7 mouse cellular contexts compared by ENCODE assay signal in the genomic region with DNA sequence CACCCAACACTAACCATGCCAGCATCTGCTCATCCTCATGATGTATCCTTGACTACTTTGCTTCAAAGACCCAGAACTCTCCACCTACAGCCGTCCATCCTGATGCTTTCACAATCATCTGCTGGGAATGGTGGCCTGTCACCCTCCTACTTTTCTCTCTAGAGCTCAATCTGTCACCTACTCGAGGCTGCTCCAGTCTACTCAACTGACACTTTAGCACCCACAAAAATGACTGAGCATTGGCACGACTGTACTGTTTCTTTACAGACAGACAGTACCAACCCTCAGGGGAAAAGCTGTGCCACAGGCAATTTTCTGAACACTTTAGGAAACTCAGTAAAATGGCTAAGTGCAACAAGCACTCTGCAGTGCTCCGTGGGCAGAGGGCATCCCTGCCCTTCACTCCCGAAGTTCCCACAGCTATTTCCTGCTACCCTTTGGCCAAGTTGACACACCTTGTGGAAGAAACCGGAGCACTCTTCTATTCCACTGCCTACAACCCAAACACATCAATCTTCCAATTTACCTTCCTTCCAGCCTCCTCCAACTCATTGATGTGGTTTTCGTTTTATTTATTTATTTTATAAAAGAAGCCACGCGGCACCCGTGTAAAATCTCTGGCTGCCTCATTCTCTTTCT. TPM values are rescaled to one million over a fixed set of nuclear protein-coding genes. Genes with fewer than 3 reads are reported as not detected.
DNase-seq lines count a peak whose midpoint lies in the region; ATAC-seq and TF ChIP-seq lines count a peak whose summit lies in the region.

No protein-coding gene starts in this region.

- H3K4me2 ChIP-seq in forebrain, embryonic 12.5 days, result peak overlapping the region; percentile 76
- H3K4me2 ChIP-seq in liver, embryonic 15.5 days, result peak overlapping the region; percentile 84

- no peaks in the 10 kb centered on the region for H3K27me3 ChIP-seq in forebrain, embryonic 12.5 days
- no peaks in the 10 kb centered on the region for H3K27me3 ChIP-seq in liver, embryonic 15.5 days

- no peak for ATAC-seq in forebrain, embryonic 12.5 days (ENCODE audit: low FRiP score)
- ATAC-seq in liver, embryonic 15.5 days (ENCODE audit: insufficient read depth), result 0 out of 2 replicates have a peak, but pooled peaks have one; percentile 26

- H3K4me1 ChIP-seq in forebrain, embryonic 12.5 days, result peaks cover 18% of the 10 kb centered on the region
- H3K4me1 ChIP-seq in liver, embryonic 15.5 days (replicated peaks), result peaks cover 34% of the 10 kb centered on the region

- WGBS in forebrain, embryonic 12.5 days, result 12% methylated on average over 10 of the region's 10 CpGs
- WGBS in liver, embryonic 15.5 days (ENCODE audit: insufficient replicate concordance), result 2% methylated on average over 10 of the region's 10 CpGs

- no peak for TF ChIP-seq CTCF in layer of hippocampus, adult 2 months (conservative IDR thresholded peaks at IDR 0.05)

- peak overlapping the region; percentile 99 for H3K4me3 ChIP-seq in layer of hippocampus, adult 2 months
- H3K4me3 ChIP-seq in forebrain, embryonic 12.5 days (replicated peaks), result peak overlapping the region; percentile 93
- H3K4me3 ChIP-seq in liver, embryonic 15.5 days (replicated peaks), result peak overlapping the region; percentile 76

- no peaks in the 10 kb centered on the region for H3K9me3 ChIP-seq in forebrain, embryonic 12.5 days
- no peaks in the 10 kb centered on the region for H3K9me3 ChIP-seq in liver, embryonic 15.5 days (replicated peaks)

- H3K36me3 ChIP-seq in forebrain, embryonic 12.5 days (replicated peaks), result no peaks in the 10 kb centered on the region
- H3K36me3 ChIP-seq in liver, embryonic 15.5 days (replicated peaks), result peaks cover 9% of the 10 kb centered on the region; the same call in 1 of the 2 replicates

- H3K27ac ChIP-seq in layer of hippocampus, adult 2 months, result peak overlapping the region; percentile 94
- H3K27ac ChIP-seq in forebrain, embryonic 12.5 days, result peak overlapping the region; percentile 75
- H3K27ac ChIP-seq in liver, embryonic 15.5 days (replicated peaks), result peak overlapping the region; percentile 72

- peak overlapping the region; percentile 82 for H3K9ac ChIP-seq in forebrain, embryonic 12.5 days
- H3K9ac ChIP-seq in liver, embryonic 15.5 days, result peak overlapping the region; percentile 77

- DNase-seq in layer of hippocampus, adult 2 months (ENCODE audit: low spot score in 2 of 2), result no peak
- DNase-seq in layer of hippocampus, adult 9-10 months (ENCODE audit: low spot score), result no peak
- peak; percentile 65 for DNase-seq in brain, adult 2 months (ENCODE audit: low read depth, low spot score)
- DNase-seq in urinary bladder, postnatal 14 days (ENCODE audit: low spot score), result no peak
- no peak for DNase-seq in MN1 (ENCODE audit: low spot score)

RNA-seq across cellular contexts. Expression of gene Med15, which starts 10.8 kb away (rescaled TPM):
- total RNA-seq in layer of hippocampus, adult 2 months (2021), result 10 to 100 TPM; 76.7 to 81.8 TPM
- 45.1 and 46.7 TPM in 2 replicates for polyA plus RNA-seq in forebrain, embryonic 12.5 days (2016; fragmentation: Nextera tagmentation; extraction: Ambion mirVana)
- polyA plus RNA-seq in liver, embryonic 15.5 days (2015; fragmentation: Nextera tagmentation; extraction: Ambion mirVana), result 15.9 and 17.1 TPM in 2 replicates

RNA-seq across cellular contexts. Expression of gene Klhl22, which starts 37.5 kb away (rescaled TPM):
- 100 to 1,000 TPM; 101 TPM for total RNA-seq in layer of hippocampus, adult 2 months (2021)
- polyA plus RNA-seq in forebrain, embryonic 12.5 days (2016; fragmentation: Nextera tagmentation; extraction: Ambion mirVana), result 49.7 and 50.4 TPM in 2 replicates
- polyA plus RNA-seq in liver, embryonic 15.5 days (2015; fragmentation: Nextera tagmentation; extraction: Ambion mirVana), result 13.0 and 14.3 TPM in 2 replicates
